Mouse (Mus musculus) heart, adult 2 months (tissue): ENCODE results near the gene Zfp553.

ENCODE experiments used
- CTCF ChIP-seq: fragments of 200-600 bp; IDR thresholded peaks from 2 replicates; pipeline ENCODE4 v1.8.1; 2022; ENCODE audit warnings: antibody characterized with exemption, mild to moderate bottlenecking, moderate library complexity
- EP300 ChIP-seq: fragments of 200-500 bp; IDR thresholded peaks from 2 replicates; pipeline ENCODE4 v1.6.1; 2011; ENCODE audit warnings: low read depth, low read length, control low read depth; ENCODE audit not compliant: insufficient read depth
- POLR2A ChIP-seq: fragments of 200-500 bp; IDR thresholded peaks from 2 replicates; pipeline ENCODE4 v1.6.1; 2011; ENCODE audit warnings: mild to moderate bottlenecking, low read depth, low read length, control low read depth; ENCODE audit not compliant: insufficient read depth

GRCm38 (mm10) chr7:127253821-127254769 lies 21.2 kb downstream of the Zfp553 start:
- TF ChIP-seq CTCF: no peak
- TF ChIP-seq POLR2A: peak; percentile 63; the same call in 1 of the 2 replicates
- peak; percentile 84 for TF ChIP-seq EP300
